Mouse (Mus musculus): ENCODE results near the gene Acot2. TPM values are rescaled to one million over a fixed set of nuclear protein-coding genes. Genes with fewer than 3 reads are reported as not detected.
"Not testable (repeated sequence)": the region's sequence is repeated elsewhere in the genome, so short reads cannot be mapped to it uniquely, and the experiment has no call there.

The Acot2 gene
- polyA plus RNA-seq, 1 experiment: 31.1 TPM

DNA sequence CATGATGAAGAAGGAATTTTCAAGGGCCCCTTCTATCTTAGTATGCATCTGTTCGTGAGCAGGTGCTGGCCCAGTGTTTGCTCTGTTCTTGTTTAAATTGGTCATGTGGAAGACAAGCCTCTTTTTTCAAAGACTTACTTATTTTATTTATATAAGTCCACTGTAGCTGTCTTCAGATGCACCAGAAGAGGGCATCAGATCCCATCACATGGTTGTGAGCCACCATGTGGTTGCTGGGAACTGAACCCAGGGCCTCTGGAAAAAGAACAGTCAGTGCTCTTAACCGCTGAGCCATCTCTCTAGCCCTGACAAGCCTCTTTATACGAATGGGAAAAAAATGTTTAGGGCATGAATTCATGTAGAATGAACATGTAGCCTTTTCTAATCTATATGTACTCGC is 1.7 kb downstream of the Acot2 start:
- TF ChIP-seq REST (IDR thresholded peaks at IDR 0.05; ENCODE audit: insufficient read depth, insufficient read length) (no peak), MYOG (IDR thresholded peaks at IDR 0.05; ENCODE audit: control insufficient read depth in 1 of 3, insufficient read depth in 1 of 3, insufficient read length in 2 of 3, low read depth in 2 of 3) (no peak), POLR2AphosphoS2 (IDR thresholded peaks at IDR 0.05; ENCODE audit: insufficient read length, low read depth) (no peak), CEBPB (IDR thresholded peaks at IDR 0.05; ENCODE audit: insufficient read depth, poor library complexity, severe bottlenecking) (no peak)
- Histone ChIP-seq H3K27me3 (ENCODE audit: control insufficient read depth, insufficient read depth, insufficient read length) (no peaks in the 10 kb centered on the region), H3K4me2 (ENCODE audit: low read depth) (peak overlapping the region; percentile 71), H3K79me2 (ENCODE audit: control insufficient read depth, insufficient read depth) (peaks cover 15% of the 10 kb centered on the region), H3ac (ENCODE audit: control insufficient read depth, insufficient read length) (no peak overlapping the region), H3K4me3 (peak overlapping the region; percentile 89), H3K36me3 (ENCODE audit: control insufficient read depth, insufficient read depth) (peaks cover 18% of the 10 kb centered on the region)

- Histone ChIP-seq H3K27me3 (ENCODE audit: control insufficient read depth, insufficient read depth, insufficient read length) (no peaks in the 10 kb centered on the region), H3K79me2 (ENCODE audit: control insufficient read depth, insufficient read depth) (no peaks in the 10 kb centered on the region), H3K4me3 (no peak overlapping the region), H3K4me2 (ENCODE audit: low read depth) (no peak overlapping the region), H3ac (ENCODE audit: control insufficient read depth, insufficient read length) (no peak overlapping the region), H3K36me3 (ENCODE audit: control insufficient read depth, insufficient read depth) (peaks cover 13% of the 10 kb centered on the region)
- no peak for TF ChIP-seq USF1 (IDR thresholded peaks at IDR 0.05; ENCODE audit: low read depth)
- no peak for TF ChIP-seq TCF3 (IDR thresholded peaks at IDR 0.05; ENCODE audit: insufficient read length, low read depth)
- TF ChIP-seq POLR2AphosphoS2 (IDR thresholded peaks at IDR 0.05; ENCODE audit: insufficient read length, low read depth): no peak
- TF ChIP-seq MYOG (IDR thresholded peaks at IDR 0.05; ENCODE audit: control insufficient read depth in 1 of 3, insufficient read depth in 1 of 3, insufficient read length in 2 of 3, low read depth in 2 of 3): no peak
- TF ChIP-seq SRF (IDR thresholded peaks at IDR 0.05; ENCODE audit: control insufficient read depth, insufficient read length, low read depth): no peak
- no peak for TF ChIP-seq MYOD1 (IDR thresholded peaks at IDR 0.05; ENCODE audit: control insufficient read depth in 1 of 3, insufficient read length in 2 of 3, low read depth in 2 of 3)
- TF ChIP-seq REST (IDR thresholded peaks at IDR 0.05; ENCODE audit: insufficient read depth, insufficient read length): no peak
- no peak for TF ChIP-seq CEBPB (IDR thresholded peaks at IDR 0.05; ENCODE audit: insufficient read depth, poor library complexity, severe bottlenecking)
- TF ChIP-seq POLR2A (IDR thresholded peaks at IDR 0.05; ENCODE audit: insufficient read length, low read depth): no peak
- TF ChIP-seq MAX (IDR thresholded peaks at IDR 0.05; ENCODE audit: low read depth): no peak
- no peak for TF ChIP-seq TCF12 (IDR thresholded peaks at IDR 0.05; ENCODE audit: insufficient read depth, poor library complexity, severe bottlenecking)
- TF ChIP-seq E2F4 (IDR thresholded peaks at IDR 0.05; ENCODE audit: insufficient read depth): no peak
These were observed 9.6 kb downstream of the Acot2 start for GRCm38 (mm10) chr12:83997221-83997620.

GRCm38 (mm10) chr12:83998341-83999107 is 10.9 kb downstream of the Acot2 start:
- Histone ChIP-seq H3K36me3 (ENCODE audit: control insufficient read depth, insufficient read depth) (peaks cover 6% of the 10 kb centered on the region), H3ac (ENCODE audit: control insufficient read depth, insufficient read length) (no peak overlapping the region), H3K4me2 (ENCODE audit: low read depth) (no peak overlapping the region), H3K4me3 (no peak overlapping the region), H3K27me3 (ENCODE audit: control insufficient read depth, insufficient read depth, insufficient read length) (no peaks in the 10 kb centered on the region), H3K79me2 (ENCODE audit: control insufficient read depth, insufficient read depth) (no peaks in the 10 kb centered on the region)
- peak in 1 of 3 experiments; percentile 11 for TF ChIP-seq MYOD1 (IDR thresholded peaks at IDR 0.05; ENCODE audit: control insufficient read depth in 1 of 3, insufficient read length in 2 of 3, low read depth in 2 of 3)
- TF ChIP-seq SRF (IDR thresholded peaks at IDR 0.05; ENCODE audit: control insufficient read depth, insufficient read length, low read depth): no peak

- not testable (repeated sequence) for H3ac ChIP-seq (ENCODE audit: control insufficient read depth, insufficient read length); H3K27me3 ChIP-seq (ENCODE audit: control insufficient read depth, insufficient read depth, insufficient read length); H3K36me3 ChIP-seq (ENCODE audit: control insufficient read depth, insufficient read depth); H3K79me2 ChIP-seq (ENCODE audit: control insufficient read depth, insufficient read depth); H3K4me3 ChIP-seq; H3K4me2 ChIP-seq (ENCODE audit: low read depth)
These were observed 11.6 kb downstream of the Acot2 start for GRCm38 (mm10) chr12:83999237-83999636.

DNA sequence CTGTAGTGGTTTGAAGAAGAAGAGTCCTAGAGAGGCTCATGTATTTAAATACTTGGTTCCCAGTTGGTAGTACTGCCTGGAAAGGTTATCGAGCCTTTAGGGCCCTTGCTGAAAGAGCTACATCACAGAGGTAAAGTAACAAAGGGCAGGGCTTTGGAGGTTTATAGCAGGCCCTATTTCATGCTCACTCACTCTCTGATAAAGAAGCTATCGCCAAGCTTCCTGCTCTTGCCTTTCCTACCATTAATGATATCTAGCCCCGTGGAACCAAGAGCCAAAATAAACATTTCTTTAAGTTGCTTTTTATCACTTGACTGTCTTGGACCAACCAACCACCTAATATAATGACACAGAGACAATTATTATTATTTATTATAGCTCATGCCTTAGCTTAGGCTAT is 12.8 kb downstream of the Acot2 start:
- TF ChIP-seq E2F4 (IDR thresholded peaks at IDR 0.05; ENCODE audit: insufficient read depth) (no peak), SRF (IDR thresholded peaks at IDR 0.05; ENCODE audit: control insufficient read depth, insufficient read length, low read depth) (no peak), TCF3 (IDR thresholded peaks at IDR 0.05; ENCODE audit: insufficient read length, low read depth) (no peak), USF1 (IDR thresholded peaks at IDR 0.05; ENCODE audit: low read depth) (no peak), CEBPB (IDR thresholded peaks at IDR 0.05; ENCODE audit: insufficient read depth, poor library complexity, severe bottlenecking) (no peak), MYOD1 (IDR thresholded peaks at IDR 0.05; ENCODE audit: control insufficient read depth in 1 of 3, insufficient read length in 2 of 3, low read depth in 2 of 3) (no peak), MYOG (IDR thresholded peaks at IDR 0.05; ENCODE audit: control insufficient read depth in 1 of 3, insufficient read depth in 1 of 3, insufficient read length in 2 of 3, low read depth in 2 of 3) (no peak), POLR2AphosphoS2 (IDR thresholded peaks at IDR 0.05; ENCODE audit: insufficient read length, low read depth) (no peak), TCF12 (IDR thresholded peaks at IDR 0.05; ENCODE audit: insufficient read depth, poor library complexity, severe bottlenecking) (no peak), REST (IDR thresholded peaks at IDR 0.05; ENCODE audit: insufficient read depth, insufficient read length) (no peak)
- Histone ChIP-seq H3K79me2 (ENCODE audit: control insufficient read depth, insufficient read depth) (no peaks in the 10 kb centered on the region), H3K4me2 (ENCODE audit: low read depth) (no peak overlapping the region), H3ac (ENCODE audit: control insufficient read depth, insufficient read length) (no peak overlapping the region), H3K4me3 (no peak overlapping the region), H3K36me3 (ENCODE audit: control insufficient read depth, insufficient read depth) (no peaks in the 10 kb centered on the region), H3K27me3 (ENCODE audit: control insufficient read depth, insufficient read depth, insufficient read length) (no peaks in the 10 kb centered on the region)

Measured in myocyte (in vitro differentiated cells).